Mouse (Mus musculus) lung, postnatal 4 days (tissue): ENCODE results near the gene Ddb1.
"Not testable (repeated sequence)": the region's sequence is repeated elsewhere in the genome, so short reads cannot be mapped to it uniquely, and the experiment has no call there.

ENCODE experiments used
- DNase-seq, 2 experiments: peaks; one replicate each; pipeline ENCODE4 v3.0.0; 2021

Gene Ddb1

GRCm38 (mm10) chr19:10605293-10605900 lies at the start of gene Ddb1, which contains the start of gene Tkfc:
Ddb1 (plus strand) TSS chr19:10605327.
Tkfc (minus strand) TSS chr19:10605654.
- DNase-seq: peak; percentile 99

GRCm38 (mm10) chr19:10555624-10556510 lies 49.3 kb upstream of the Ddb1 start, which contains the start of gene Tmem216:
Tmem216 (minus strand) TSS chr19:10556238.
- DNase-seq: peak; percentile 89 to 91

- no peak for DNase-seq
These were observed 48.1 kb upstream of the Ddb1 start for GRCm38 (mm10) chr19:10557001-10557400.

- no peak for DNase-seq
These were observed 47.7 kb upstream of the Ddb1 start for GRCm38 (mm10) chr19:10557430-10557829.

GRCm38 (mm10) chr19:10557837-10558375 lies 47.2 kb upstream of the Ddb1 start:
- not testable (repeated sequence) for DNase-seq

GRCm38 (mm10) chr19:10560108-10560507 lies 45.0 kb upstream of the Ddb1 start:
- no peak for DNase-seq

GRCm38 (mm10) chr19:10561558-10562314 lies 43.4 kb upstream of the Ddb1 start:
- DNase-seq: no peak

- no peak for DNase-seq
These were observed 42.8 kb upstream of the Ddb1 start for GRCm38 (mm10) chr19:10562351-10562750.

- DNase-seq: no peak
These were observed 40.8 kb upstream of the Ddb1 start for GRCm38 (mm10) chr19:10564278-10564677.

DNA sequence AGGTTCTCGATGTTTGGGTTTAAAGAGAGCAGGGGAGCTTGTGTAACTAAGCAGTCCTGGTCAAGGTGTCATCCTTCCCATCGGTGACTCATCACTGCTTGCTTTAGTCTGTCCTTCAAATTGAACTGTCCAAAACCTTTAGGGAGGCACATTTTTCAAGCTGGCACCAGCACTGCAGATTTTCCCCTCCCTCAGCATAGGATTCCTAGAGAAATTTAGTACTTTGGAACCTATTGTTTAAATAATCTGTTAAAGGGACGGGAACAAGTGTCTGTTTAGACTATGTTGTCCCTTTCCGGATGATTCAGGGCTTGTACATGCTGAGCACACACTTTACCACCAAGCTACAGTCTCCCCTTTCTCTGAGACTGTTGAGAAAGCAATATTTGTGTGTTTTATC lies 39.9 kb upstream of the Ddb1 start:
- DNase-seq: no peak

GRCm38 (mm10) chr19:10569627-10570026 lies 35.5 kb upstream of the Ddb1 start:
- DNase-seq: no peak

- DNase-seq: peak; percentile 94 to 95
These were observed 28.2 kb upstream of the Ddb1 start, which contains the start of the genes Cyb561a3 and Tmem138 for GRCm38 (mm10) chr19:10576690-10577561. Cyb561a3 (plus strand) TSS chr19:10577172. Tmem138 (minus strand) TSS chr19:10577362.

- DNase-seq: no peak
These were observed 25.0 kb upstream of the Ddb1 start for GRCm38 (mm10) chr19:10580102-10580501.

GRCm38 (mm10) chr19:10580761-10581160 lies 24.4 kb upstream of the Ddb1 start:
- DNase-seq: no peak

DNA sequence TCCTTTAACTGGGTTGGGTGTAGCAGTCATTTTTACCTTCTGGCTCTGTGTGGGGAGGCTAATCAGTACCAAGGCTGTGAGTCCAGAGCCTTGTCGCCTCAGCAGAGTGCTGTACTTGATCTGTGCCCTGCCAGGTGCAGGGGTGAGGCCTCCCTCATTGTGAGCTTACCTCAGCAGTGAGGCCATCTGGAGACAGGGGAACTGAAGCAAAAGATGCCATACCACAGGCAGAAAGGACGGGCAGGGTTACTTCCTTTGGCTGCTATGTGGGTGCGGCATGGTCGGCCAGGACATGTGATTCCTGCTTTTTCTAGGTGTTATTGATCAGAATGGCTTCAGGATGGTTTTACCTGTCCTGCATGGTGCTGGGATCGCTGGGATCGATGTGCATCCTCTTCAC lies 23.1 kb upstream of the Ddb1 start:
- DNase-seq: no peak

GRCm38 (mm10) chr19:10583550-10584146 lies 21.5 kb upstream of the Ddb1 start:
- DNase-seq: no peak

DNA sequence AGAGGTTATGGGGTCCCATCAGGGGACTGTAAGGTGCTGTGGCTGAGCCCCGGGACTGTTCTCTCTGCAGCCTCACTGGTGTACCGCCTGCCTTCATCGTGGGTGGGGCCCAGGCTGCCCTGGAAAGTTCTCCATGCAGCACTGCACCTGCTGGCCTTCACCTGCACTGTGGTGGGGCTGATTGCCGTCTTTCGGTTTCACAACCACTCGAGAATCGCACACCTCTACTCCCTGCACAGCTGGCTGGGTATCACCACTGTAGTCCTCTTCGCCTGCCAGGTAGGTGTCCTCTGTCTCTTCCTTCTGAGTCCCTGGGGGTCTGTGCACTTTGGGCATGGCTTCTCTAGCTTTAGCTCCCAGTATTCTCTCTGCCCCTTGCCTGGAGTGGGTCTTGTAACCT lies 20.0 kb upstream of the Ddb1 start:
- DNase-seq: no peak

GRCm38 (mm10) chr19:10587231-10587630 lies 17.9 kb upstream of the Ddb1 start:
- DNase-seq: no peak

GRCm38 (mm10) chr19:10589127-10589857 lies 15.8 kb upstream of the Ddb1 start:
- DNase-seq: no peak

GRCm38 (mm10) chr19:10590301-10590700 lies 14.8 kb upstream of the Ddb1 start:
- no peak for DNase-seq
